Mouse (Mus musculus) neural tube, embryonic 10.5 days (tissue): ENCODE measurements at regions not wholly inside any gene's neighbourhood (a gene's known extent, or its start where the extent isn't known, plus 50 kb on each side); places are given as distances from the start of the nearest gene placed in this dataset.

Experiments used
- DNase-seq: peaks from one replicate; pipeline ENCODE4 v3.0.0-alpha.2; 2017; ENCODE audit warnings: low spot score; ENCODE audit errors: extremely low spot score

- DNase-seq: no peak
Measured at GRCm38 (mm10) chr5:120313984-120314383, 117.5 kb upstream of the Lhx5 start.

- no peak for DNase-seq
Measured at GRCm38 (mm10) chr5:120315116-120315515, 116.4 kb upstream of the Lhx5 start.

- DNase-seq: no peak
Measured at GRCm38 (mm10) chr5:120318951-120319350, 112.5 kb upstream of the Lhx5 start.

- DNase-seq: peak; percentile 61
Measured at GRCm38 (mm10) chr5:120322031-120322731, 109.3 kb upstream of the Lhx5 start.

GRCm38 (mm10) chr5:120322732-120323316 lies 108.7 kb upstream of the Lhx5 start:
- DNase-seq: peak; percentile 25

GRCm38 (mm10) chr5:120324111-120324510 lies 107.4 kb upstream of the Lhx5 start:
- DNase-seq: no peak

- DNase-seq: no peak
Measured at GRCm38 (mm10) chr5:120325386-120325910, 106.1 kb upstream of the Lhx5 start.

- DNase-seq: no peak
Measured at GRCm38 (mm10) chr5:120332030-120332429, 99.5 kb upstream of the Lhx5 start.

- DNase-seq: no peak
Measured at GRCm38 (mm10) chr5:120339162-120339561, 92.3 kb upstream of the Lhx5 start.

- DNase-seq: no peak
Measured at GRCm38 (mm10) chr5:120340696-120341231, 90.7 kb upstream of the Lhx5 start.

- no peak for DNase-seq
Measured at GRCm38 (mm10) chr5:120350461-120350860, 81.0 kb upstream of the Lhx5 start.

- no peak for DNase-seq
Measured at GRCm38 (mm10) chr5:120351827-120352226, 79.7 kb upstream of the Lhx5 start.

GRCm38 (mm10) chr5:120353657-120354056 lies 77.8 kb upstream of the Lhx5 start:
- DNase-seq: no peak

GRCm38 (mm10) chr5:120356950-120357349 lies 74.5 kb upstream of the Lhx5 start:
- no peak for DNase-seq

GRCm38 (mm10) chr5:120358084-120358690 lies 73.3 kb upstream of the Lhx5 start:
- DNase-seq: peak; percentile 34

GRCm38 (mm10) chr5:120365950-120366467 lies 65.5 kb upstream of the Lhx5 start:
- DNase-seq: no peak

GRCm38 (mm10) chr5:120368797-120369196 lies 62.7 kb upstream of the Lhx5 start:
- no peak for DNase-seq

- peak; percentile 33 for DNase-seq
Measured at GRCm38 (mm10) chr5:120371176-120371819, 60.2 kb upstream of the Lhx5 start.

GRCm38 (mm10) chr5:120373426-120373825 lies 58.1 kb upstream of the Lhx5 start:
- no peak for DNase-seq
